Mouse (Mus musculus): ENCODE results near the gene Klhl36. TPM values are rescaled to one million over a fixed set of nuclear protein-coding genes. Genes with fewer than 3 reads are reported as not detected.

The Klhl36 gene
- 1 to 10 TPM in 1 of 2 experiments, under 1 TPM in 1; 0.71 to 1.1 TPM for total RNA-seq (2021)
- long read RNA-seq, experiment 1, partial matches to known transcripts = 0 of 2 reads
- long read RNA-seq, experiment 1, other reads (novel, unspliced or antisense) = 1 of 2 reads
- long read RNA-seq, experiment 2, partial matches to known transcripts = 0 of 2 reads
- long read RNA-seq, experiment 2, other reads (novel, unspliced or antisense) = 0 of 2 reads

GRCm38 (mm10) chr8:119861706-119862389 lies at the start of gene Klhl36:
Klhl36 (plus strand) TSS chr8:119862266.
- intact Hi-C loops (cut with DNase I) = no loop called here
- Histone ChIP-seq H3K4me3 (peak within 1 kb of the TSS; percentile 82), H3K27ac (peak within 1 kb of the TSS; percentile 80)
- TF ChIP-seq CTCF (IDR thresholded peaks at IDR 0.05) = no peak
- peak; percentile 98 for DNase-seq

GRCm38 (mm10) chr8:119812650-119813431 lies 49.2 kb upstream of the Klhl36 start:
- DNase-seq = peak; percentile 32
- Histone ChIP-seq H3K27ac (peak overlapping the region; percentile 40), H3K4me3 (no peak overlapping the region)
- intact Hi-C loops (cut with DNase I) = no loop called here
- no peak for TF ChIP-seq CTCF (IDR thresholded peaks at IDR 0.05)

GRCm38 (mm10) chr8:119816219-119816618 lies 45.8 kb upstream of the Klhl36 start:
- intact Hi-C loops (cut with DNase I) = no loop called here
- no peak for DNase-seq
- Histone ChIP-seq H3K27ac (no peak overlapping the region), H3K4me3 (no peak overlapping the region)
- TF ChIP-seq CTCF (IDR thresholded peaks at IDR 0.05) = no peak

- no peak for DNase-seq
- no peak overlapping the region for H3K27ac ChIP-seq
- H3K4me3 ChIP-seq = no peak overlapping the region
- intact Hi-C loops (cut with DNase I) = no loop called here
- TF ChIP-seq CTCF (IDR thresholded peaks at IDR 0.05) = no peak
Observed at GRCm38 (mm10) chr8:119817446-119817845, 44.6 kb upstream of the Klhl36 start.

- no peak for TF ChIP-seq CTCF (IDR thresholded peaks at IDR 0.05)
- intact Hi-C loops (cut with DNase I) = no loop called here
- DNase-seq = no peak
- Histone ChIP-seq H3K4me3 (no peak overlapping the region), H3K27ac (no peak overlapping the region)
Observed at GRCm38 (mm10) chr8:119819316-119819715, 42.8 kb upstream of the Klhl36 start.

- TF ChIP-seq CTCF (IDR thresholded peaks at IDR 0.05) = no peak
- DNase-seq = no peak
- intact Hi-C loops (cut with DNase I) = no loop called here
Observed at GRCm38 (mm10) chr8:119819976-119820375, 42.1 kb upstream of the Klhl36 start.

GRCm38 (mm10) chr8:119821691-119822090 lies 40.4 kb upstream of the Klhl36 start:
- intact Hi-C loops (cut with DNase I) = no loop called here
- TF ChIP-seq CTCF (IDR thresholded peaks at IDR 0.05) = no peak
- no peak for DNase-seq

More at GRCm38 (mm10) chr8:119819976-119820375, 42.1 kb upstream of the Klhl36 start:
- Histone ChIP-seq H3K4me3 (no peak overlapping the region), H3K27ac (no peak overlapping the region)

GRCm38 (mm10) chr8:119823278-119823677 lies 38.8 kb upstream of the Klhl36 start:
- intact Hi-C loops (cut with DNase I) = no loop called here
- TF ChIP-seq CTCF (IDR thresholded peaks at IDR 0.05) = no peak
- H3K4me3 ChIP-seq = no peak overlapping the region
- no peak overlapping the region; the same call in 1 of the 2 replicates for H3K27ac ChIP-seq
- no peak for DNase-seq

More at GRCm38 (mm10) chr8:119821691-119822090, 40.4 kb upstream of the Klhl36 start:
- H3K27ac ChIP-seq = no peak overlapping the region
- H3K4me3 ChIP-seq = no peak overlapping the region

GRCm38 (mm10) chr8:119824100-119824499 lies 38.0 kb upstream of the Klhl36 start:
- peak; percentile 70 for DNase-seq
- Histone ChIP-seq H3K27ac (no peak overlapping the region), H3K4me3 (no peak overlapping the region)
- intact Hi-C loops (cut with DNase I) = no loop called here
- no peak for TF ChIP-seq CTCF (IDR thresholded peaks at IDR 0.05)

GRCm38 (mm10) chr8:119824809-119825273 lies 37.2 kb upstream of the Klhl36 start:
- intact Hi-C loops (cut with DNase I) = no loop called here
- H3K27ac ChIP-seq = peak overlapping the region; percentile 70
- H3K4me3 ChIP-seq = no peak overlapping the region
- TF ChIP-seq CTCF (IDR thresholded peaks at IDR 0.05) = no peak
- DNase-seq = peak; percentile 42

GRCm38 (mm10) chr8:119825950-119826730 lies 35.9 kb upstream of the Klhl36 start:
- no peak for TF ChIP-seq CTCF (IDR thresholded peaks at IDR 0.05)
- intact Hi-C loops (cut with DNase I) = no loop called here
- Histone ChIP-seq H3K27ac (peak overlapping the region; percentile 70), H3K4me3 (no peak overlapping the region)
- DNase-seq = no peak

- no peak for DNase-seq
- TF ChIP-seq CTCF (IDR thresholded peaks at IDR 0.05) = no peak
- Histone ChIP-seq H3K4me3 (no peak overlapping the region), H3K27ac (peak overlapping the region; percentile 20; the same call in 1 of the 2 replicates)
- intact Hi-C loops (cut with DNase I) = no loop called here
Observed at GRCm38 (mm10) chr8:119826982-119827381, 35.1 kb upstream of the Klhl36 start.
